Mouse (Mus musculus) liver, embryonic 13.5 days (tissue): ENCODE measurements around the gene Rtl10. TPM values are rescaled to one million over a fixed set of nuclear protein-coding genes. Genes with fewer than 3 reads are reported as not detected.

Source experiments
- polyA plus RNA-seq: library from polyadenylated mRNA; unstranded; fragments of >200 nt; fragmentation: Nextera tagmentation; extraction: Ambion mirVana; gene quantifications from 2 replicates; pipeline ENCODE4 v1.2.1, GENCODE M21; 2015

Gene Rtl10
- polyA plus RNA-seq, 1 experiment from 2014 or later, result 1.9 TPM

Other genes with a start within 250 kb of the Rtl10 start
- gene Gm49776, start 240.6 kb upstream of the Rtl10 start, polyA plus RNA-seq, result 1.3 and 2.4 TPM in 2 replicates
- 13.4 and 13.8 TPM in 2 replicates for gene Dgcr8, start 209.7 kb upstream of the Rtl10 start, polyA plus RNA-seq
- gene Tango2, start 150.8 kb upstream of the Rtl10 start, polyA plus RNA-seq, result 69.6 and 71.4 TPM in 2 replicates
- 7.6 and 7.9 TPM in 2 replicates for gene Arvcf, start 150.7 kb upstream of the Rtl10 start, polyA plus RNA-seq
- gene Txnrd2, start 72.5 kb upstream of the Rtl10 start, polyA plus RNA-seq, result 105 and 112 TPM in 2 replicates
- gene Comt, start 72.0 kb upstream of the Rtl10 start, polyA plus RNA-seq, result 109 and 110 TPM in 2 replicates
- gene Gnb1l, start 188 bp upstream of the Rtl10 start, polyA plus RNA-seq, result 14.0 and 14.9 TPM in 2 replicates
- 0.05 TPM in 1 of 2 replicates, not detected in the other for gene Tbx1, start 91.8 kb downstream of the Rtl10 start, polyA plus RNA-seq
- gene Gp1bb, start 123.5 kb downstream of the Rtl10 start, polyA plus RNA-seq, result 25.2 and 32.4 TPM in 2 replicates
- 0.14 and 0.78 TPM in 2 replicates for gene Gm49601, start 127.5 kb downstream of the Rtl10 start, polyA plus RNA-seq
- 2.4 and 2.6 TPM in 2 replicates for gene Sept5, start 131.1 kb downstream of the Rtl10 start, polyA plus RNA-seq